Mouse (Mus musculus): Measurements from ENCODE around the gene Ugp2.

DNA sequence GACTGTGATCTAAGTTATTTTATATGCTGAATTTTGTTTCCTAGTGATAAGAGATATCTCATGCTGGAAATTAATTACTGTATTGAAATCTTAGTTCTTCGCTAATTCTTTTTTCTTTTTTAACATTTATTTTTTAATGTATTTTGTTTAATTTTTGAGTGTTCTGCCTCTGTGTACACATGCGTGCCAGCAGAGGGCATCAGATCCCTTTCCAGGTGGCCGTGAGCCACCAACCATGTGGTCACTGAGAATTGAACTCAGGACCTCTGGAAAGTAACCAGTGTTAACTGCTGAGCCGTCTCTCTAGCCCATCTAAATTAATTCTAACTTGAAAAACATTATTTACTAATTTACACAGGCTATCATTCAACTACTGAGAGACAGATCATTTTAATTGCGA is 62.9 kb downstream of the Ugp2 start:
- TF ChIP-seq CHD2 (IDR thresholded peaks at IDR 0.05; ENCODE audit: low read length) (no peak), POLR2A (IDR thresholded peaks at IDR 0.05; ENCODE audit: control insufficient read depth in 1 of 2, insufficient read depth in 1 of 2, low read depth in 1 of 2, low read length in 2 of 2, poor library complexity in 1 of 2) (no peak), E2F4 (IDR thresholded peaks at IDR 0.05; ENCODE audit: borderline replicate concordance, low read depth, low read length) (no peak), ELF1 (IDR thresholded peaks at IDR 0.05; ENCODE audit: low read depth, low read length) (no peak), CTCF (IDR thresholded peaks at IDR 0.05 in 2 of 3, conservative IDR thresholded peaks at IDR 0.05 in 1 of 3; ENCODE audit: control insufficient read depth in 1 of 3, insufficient read depth in 1 of 3, low read depth in 2 of 3, low read length in 3 of 3, poor library complexity in 1 of 3, severe bottlenecking in 1 of 3) (peak; percentile 42 to 82 (median 75)), ZC3H11A (IDR thresholded peaks at IDR 0.05; ENCODE audit: low read depth, low read length) (peak; percentile 49; the same call in 1 of the 2 replicates), TCF12 (IDR thresholded peaks at IDR 0.05; ENCODE audit: low read depth, low read length) (no peak), POLR2AphosphoS2 (IDR thresholded peaks at IDR 0.05; ENCODE audit: low read length) (no peak), NRF1 (IDR thresholded peaks at IDR 0.05; ENCODE audit: insufficient read depth, low read depth, low read length, poor library complexity, severe bottlenecking) (no peak), ZNF384 (IDR thresholded peaks at IDR 0.05; ENCODE audit: low read depth, low read length) (no peak)
